Mouse (Mus musculus): ENCODE data around the gene Scube1.

DNA sequence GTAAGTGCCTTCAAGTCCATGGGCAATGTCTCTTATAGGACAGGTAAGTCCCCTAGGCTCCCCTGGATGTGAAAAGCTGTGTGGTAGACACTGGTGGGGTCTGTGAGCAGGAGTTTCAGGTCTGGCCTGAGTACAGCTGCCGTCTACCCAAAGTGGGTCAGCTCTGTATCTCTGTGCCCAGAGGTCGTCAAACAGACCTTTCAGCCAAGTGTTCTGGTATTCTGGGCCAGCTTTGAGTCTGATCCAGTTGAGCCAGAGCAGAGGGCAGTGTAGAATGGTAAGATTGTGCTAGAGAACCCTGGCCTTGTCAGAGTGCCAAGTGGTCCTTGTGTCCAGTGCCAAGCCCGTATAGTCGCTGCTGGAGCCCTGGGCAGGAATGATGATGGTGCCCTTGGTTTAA is 48.1 kb upstream of the Scube1 start:
- no peak for TF ChIP-seq CTCF (IDR thresholded peaks at IDR 0.05; ENCODE audit: low read depth)
- no peak for TF ChIP-seq EP300 (IDR thresholded peaks at IDR 0.05; ENCODE audit: low read depth)
